Mouse (Mus musculus) lung, postnatal 14 days (tissue): ENCODE measurements around the gene 5730522E02Rik.

Experiments used
- DNase-seq: peaks from one replicate; pipeline ENCODE4 v3.0.0; 2021

5730522E02Rik gene

DNA sequence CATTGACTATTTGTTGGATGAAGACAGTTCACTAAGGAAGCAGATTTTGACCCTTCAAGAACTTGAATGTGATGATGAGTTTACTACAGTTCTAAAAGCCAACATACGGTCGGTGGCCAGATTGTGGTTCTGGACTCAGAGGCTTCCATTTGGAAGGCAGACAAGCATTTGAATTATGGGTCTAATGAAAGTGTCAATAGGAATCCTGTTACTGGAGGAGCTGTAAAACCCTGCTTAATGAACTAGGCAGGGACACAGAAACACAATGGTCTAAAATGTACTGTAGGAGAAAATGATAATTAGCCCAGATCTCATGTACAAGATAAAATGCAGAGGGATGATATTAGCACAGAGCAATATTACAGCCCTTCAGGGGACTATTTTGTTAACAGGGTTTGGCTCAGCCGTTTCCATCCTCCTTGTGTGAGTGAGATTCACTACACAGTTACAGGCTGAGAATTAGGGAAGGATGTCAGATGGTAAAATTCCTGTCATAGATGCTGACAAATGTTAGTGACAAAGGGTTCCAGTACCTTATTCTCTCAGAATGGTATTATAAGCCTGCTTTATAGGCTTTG is 439.5 kb downstream of the 5730522E02Rik start:
- DNase-seq, result no peak

- DNase-seq, result no peak
Observed at GRCm38 (mm10) chr11:25767584-25768333, 442.8 kb downstream of the 5730522E02Rik start.

- DNase-seq, result no peak
Observed at GRCm38 (mm10) chr11:25753156-25753899, 457.2 kb downstream of the 5730522E02Rik start.

GRCm38 (mm10) chr11:25752418-25752817 is 458.1 kb downstream of the 5730522E02Rik start:
- no peak for DNase-seq

DNA sequence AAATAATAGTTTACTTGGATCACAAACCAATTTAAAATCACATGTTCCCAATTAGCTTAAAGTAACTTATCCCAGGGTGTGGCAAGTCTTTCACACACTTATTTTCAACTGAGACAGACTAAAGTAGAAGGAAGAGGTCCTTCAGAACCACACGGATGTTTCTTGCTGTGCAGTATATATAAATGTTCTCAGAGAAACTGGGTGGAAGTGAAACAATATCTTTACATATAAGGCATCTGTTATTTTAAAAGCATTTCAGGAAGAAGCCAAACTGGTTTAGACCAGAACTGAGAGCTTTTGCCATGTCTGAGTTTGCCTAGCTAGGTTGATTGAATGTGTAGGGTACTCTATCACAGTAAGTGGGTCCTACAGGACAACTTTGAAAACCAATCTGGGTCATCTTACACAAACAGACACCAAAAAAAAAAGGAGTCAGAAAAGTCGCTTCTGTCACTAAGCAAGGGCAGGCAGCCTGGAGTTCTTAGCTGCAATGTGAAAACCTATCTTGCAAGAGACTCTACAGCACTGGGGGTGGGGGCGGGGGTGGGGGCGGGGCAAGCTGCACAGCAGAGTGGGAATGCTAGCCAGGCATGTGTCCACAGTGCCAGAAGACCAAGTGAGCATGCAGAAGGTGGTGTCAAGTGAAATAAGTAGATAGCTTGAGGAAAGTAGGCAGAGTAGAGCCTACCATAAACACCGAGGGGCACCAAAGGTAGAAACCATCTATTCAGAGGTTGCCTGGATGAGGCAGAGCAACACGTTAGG is 463.3 kb downstream of the 5730522E02Rik start:
- no peak for DNase-seq

GRCm38 (mm10) chr11:25743664-25744063 is 466.9 kb downstream of the 5730522E02Rik start:
- DNase-seq, result no peak

- DNase-seq, result no peak
Observed at GRCm38 (mm10) chr11:25737255-25737654, 473.3 kb downstream of the 5730522E02Rik start.

- DNase-seq, result no peak
Observed at GRCm38 (mm10) chr11:25729476-25729875, 481.1 kb downstream of the 5730522E02Rik start.

- DNase-seq, result no peak
Observed at GRCm38 (mm10) chr11:25715447-25716321, 494.9 kb downstream of the 5730522E02Rik start.

GRCm38 (mm10) chr11:25710559-25710958 is 500.0 kb downstream of the 5730522E02Rik start:
- no peak for DNase-seq

DNA sequence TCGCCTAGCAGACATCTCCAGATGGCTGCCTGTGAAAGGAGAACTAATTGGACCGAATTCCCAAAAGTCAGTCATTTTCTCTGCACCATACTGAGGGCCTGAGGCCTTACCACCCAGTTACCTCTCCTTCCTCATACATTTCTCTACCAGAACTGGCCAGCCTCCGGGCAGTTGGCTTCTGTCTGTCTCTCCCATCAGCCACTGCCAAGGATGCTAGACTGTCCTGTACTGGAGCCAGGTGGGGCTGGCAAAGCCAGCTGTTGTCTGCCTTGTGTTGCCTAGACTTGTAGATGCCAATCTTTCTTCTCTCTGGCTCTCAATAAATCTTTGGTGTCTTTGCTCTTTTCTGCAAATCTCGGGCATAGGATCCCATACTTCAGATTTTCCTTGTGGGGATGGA is 500.7 kb downstream of the 5730522E02Rik start:
- DNase-seq, result no peak

DNA sequence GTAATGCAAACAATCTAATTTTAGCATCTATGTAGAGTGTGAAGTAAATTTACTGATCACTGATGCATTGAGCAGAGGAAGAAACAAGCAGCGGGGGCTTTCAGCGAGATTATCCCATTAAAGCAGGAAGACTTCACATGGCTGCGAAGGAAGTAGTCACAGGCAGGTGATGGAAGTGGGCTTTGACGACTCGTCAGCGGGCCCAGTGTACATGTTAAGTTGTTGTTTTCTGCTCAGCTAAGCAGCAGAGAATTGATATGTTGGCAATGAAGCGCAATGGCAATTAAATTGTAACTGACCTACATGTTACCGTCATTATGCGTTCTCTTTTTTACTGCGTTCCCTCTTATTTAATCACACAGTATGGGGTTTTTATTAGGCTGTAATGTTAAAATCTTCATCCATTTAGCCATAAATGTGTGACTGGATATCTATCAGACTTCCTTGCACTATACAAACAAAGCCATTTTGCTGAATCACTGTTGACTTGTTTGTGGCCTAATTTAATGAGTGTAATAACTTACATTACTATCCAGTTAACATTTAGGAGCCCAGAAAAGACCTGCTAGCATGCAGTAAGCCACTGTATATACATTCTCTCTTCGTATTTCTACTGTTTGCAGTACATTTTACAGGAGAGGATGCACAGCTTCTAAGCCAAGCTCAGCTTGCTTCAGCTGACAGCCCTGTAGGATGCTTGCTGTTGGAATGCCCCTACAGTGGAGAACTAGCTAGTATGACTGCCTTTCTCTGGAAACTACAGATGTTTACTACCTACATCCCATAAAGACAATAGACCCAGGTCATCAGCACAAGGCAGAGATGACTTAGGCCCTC is 506.0 kb downstream of the 5730522E02Rik start:
- DNase-seq, result no peak

DNA sequence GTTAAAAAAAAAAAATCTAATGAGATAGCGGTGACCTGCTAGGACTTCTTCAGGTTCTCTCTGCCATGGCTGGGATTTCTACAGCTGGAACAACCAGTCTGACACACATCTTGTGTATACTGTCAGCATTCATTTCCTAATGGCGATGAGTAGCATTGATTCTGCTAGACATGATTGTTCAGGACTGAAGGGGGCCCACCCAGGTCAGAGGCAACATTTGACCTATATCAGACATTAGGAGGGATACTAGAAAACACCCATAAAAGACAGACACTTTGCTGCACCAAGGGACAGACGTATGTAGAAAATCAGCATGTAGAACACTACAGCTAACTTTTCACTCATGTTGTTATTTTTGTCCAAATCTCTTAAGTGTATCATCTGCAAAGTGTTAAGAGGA is 507.8 kb downstream of the 5730522E02Rik start:
- DNase-seq, result no peak

DNA sequence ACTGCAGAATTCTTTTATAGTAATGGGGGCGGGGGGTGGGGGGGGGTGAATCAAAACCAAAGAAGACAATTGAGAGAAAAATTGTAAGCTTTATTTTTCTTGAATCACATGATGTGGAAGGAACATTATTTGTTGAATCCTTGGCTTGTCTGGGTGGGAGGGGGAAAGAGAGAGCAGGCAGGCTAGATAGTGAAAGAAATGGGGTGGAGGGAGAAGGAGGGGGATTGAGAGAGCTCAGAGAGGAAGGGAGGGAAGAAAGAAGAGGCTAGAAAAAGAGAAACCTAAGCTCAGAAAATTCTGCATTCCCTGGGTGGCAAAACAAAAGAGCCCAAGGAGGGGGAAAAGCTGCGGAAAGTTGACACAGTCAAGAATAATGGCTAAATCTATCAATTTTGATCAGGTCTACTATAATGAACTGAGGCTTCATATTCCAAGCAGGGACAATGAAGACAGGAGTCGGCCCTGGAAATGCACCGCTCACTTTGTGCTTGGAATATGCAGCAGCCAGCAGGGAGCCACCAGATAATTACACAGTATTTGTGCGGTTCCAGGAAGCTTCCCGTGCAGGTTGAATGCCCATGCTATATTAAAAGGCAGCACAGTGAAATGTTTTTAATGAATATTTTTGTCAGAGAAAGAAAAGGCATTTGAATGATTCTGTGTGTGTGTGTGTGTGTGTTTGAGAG is 512.9 kb downstream of the 5730522E02Rik start:
- DNase-seq, result no peak

GRCm38 (mm10) chr11:25696168-25696567 is 514.4 kb downstream of the 5730522E02Rik start:
- DNase-seq, result no peak

GRCm38 (mm10) chr11:25684731-25685130 is 525.8 kb downstream of the 5730522E02Rik start:
- no peak for DNase-seq

- no peak for DNase-seq
Observed at GRCm38 (mm10) chr11:25679856-25680255, 530.7 kb downstream of the 5730522E02Rik start.

DNA sequence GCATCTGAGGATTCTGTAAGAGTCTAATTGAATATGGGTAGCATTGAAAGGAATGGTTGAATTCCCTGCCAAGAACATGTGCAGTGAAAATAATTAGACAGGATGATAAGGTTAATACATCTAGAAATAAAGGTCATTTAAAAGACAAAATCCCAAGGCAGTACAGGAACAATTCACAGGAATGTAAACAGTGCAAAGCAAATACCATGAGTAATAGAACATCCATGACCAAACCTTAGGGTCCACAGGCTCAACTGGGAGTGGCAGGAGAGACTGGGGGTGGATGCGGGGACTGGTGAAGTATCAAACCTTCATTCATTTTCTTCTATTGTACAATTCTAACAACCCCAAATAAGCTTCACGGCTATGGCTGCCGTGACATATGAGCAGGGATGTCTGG is 536.4 kb downstream of the 5730522E02Rik start:
- DNase-seq, result no peak

DNA sequence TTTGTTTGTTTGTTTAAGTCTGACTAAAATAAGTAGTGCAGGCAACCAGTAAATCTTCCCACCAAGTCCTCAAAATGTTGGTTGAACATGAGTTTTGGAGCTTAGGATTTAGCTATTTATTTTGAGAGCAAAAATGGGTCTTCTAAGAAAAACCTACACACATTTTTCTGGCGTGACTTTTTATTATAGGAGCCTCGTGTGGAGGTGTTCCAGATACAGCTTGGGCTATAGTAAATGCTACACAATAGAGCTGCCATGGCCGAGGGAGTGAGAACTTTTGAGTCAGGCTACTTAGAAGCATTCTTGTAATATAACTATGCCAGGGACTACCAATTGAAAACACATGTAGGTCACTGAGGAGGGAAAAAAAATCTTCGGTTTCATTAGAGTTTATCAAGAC is 540.5 kb downstream of the 5730522E02Rik start:
- DNase-seq, result no peak

DNA sequence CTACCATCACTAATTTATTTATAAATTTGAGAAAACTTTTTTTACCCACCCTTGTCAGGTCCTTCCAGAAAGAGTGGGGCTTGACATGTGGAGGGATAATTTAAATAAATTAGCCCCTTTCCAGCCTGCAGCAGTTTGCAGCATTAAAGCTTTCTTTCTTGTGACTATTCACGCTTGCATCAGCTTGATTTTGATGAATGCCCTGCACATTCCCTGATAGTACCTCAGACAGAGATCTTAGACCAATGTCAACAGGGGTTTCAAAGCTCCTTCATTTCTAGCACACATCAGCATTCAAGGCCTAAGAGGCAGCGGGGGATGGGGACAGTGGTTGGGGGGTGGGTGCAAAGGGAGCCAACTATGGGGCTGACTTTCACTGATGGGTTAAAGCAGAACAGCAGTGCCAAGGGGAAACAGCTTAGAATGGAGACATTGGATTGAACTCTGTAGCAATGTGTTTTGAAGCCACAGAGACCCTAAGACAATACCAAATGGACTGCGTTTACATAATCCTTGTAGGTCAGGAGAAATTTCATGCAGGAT is 545.9 kb downstream of the 5730522E02Rik start:
- DNase-seq, result no peak
